Mouse (Mus musculus) cortical plate, adult 2 months (tissue): ENCODE measurements at regions not wholly inside any gene's neighbourhood (a gene's known extent, or its start where the extent isn't known, plus 50 kb on each side); places are given as distances from the start of the nearest gene placed in this dataset.

Source experiments
- H3K27ac ChIP-seq: fragments of 200-500 bp; 2 replicates; pipeline ENCODE4 v1.5.1; 2012; ENCODE audit warnings: low read length, control low read depth, inconsistent platforms; ENCODE audit not compliant: insufficient read depth
- H3K4me1 ChIP-seq: fragments of 200-500 bp; 2 replicates; pipeline ENCODE4 v1.6.1; 2011; ENCODE audit warnings: low read length; ENCODE audit not compliant: control insufficient read depth, insufficient read depth
- H3K4me3 ChIP-seq: fragments of 200-500 bp; 2 replicates; pipeline ENCODE4 v1.5.1; 2011; ENCODE audit warnings: mild to moderate bottlenecking, low read length, control low read depth; ENCODE audit not compliant: insufficient read depth
- CTCF ChIP-seq: fragments of 200-500 bp; IDR thresholded peaks from 2 replicates; pipeline ENCODE4 v1.5.1; 2011; ENCODE audit warnings: mild to moderate bottlenecking, control low read depth, low read length; ENCODE audit not compliant: insufficient read depth; ENCODE audit errors: extremely low read depth
- POLR2A ChIP-seq: fragments of 200-500 bp; IDR thresholded peaks from 2 replicates; pipeline ENCODE4 v1.6.1; 2011; ENCODE audit warnings: mild to moderate bottlenecking, low read length, control low read depth; ENCODE audit not compliant: insufficient read depth; ENCODE audit errors: extremely low read depth

DNA sequence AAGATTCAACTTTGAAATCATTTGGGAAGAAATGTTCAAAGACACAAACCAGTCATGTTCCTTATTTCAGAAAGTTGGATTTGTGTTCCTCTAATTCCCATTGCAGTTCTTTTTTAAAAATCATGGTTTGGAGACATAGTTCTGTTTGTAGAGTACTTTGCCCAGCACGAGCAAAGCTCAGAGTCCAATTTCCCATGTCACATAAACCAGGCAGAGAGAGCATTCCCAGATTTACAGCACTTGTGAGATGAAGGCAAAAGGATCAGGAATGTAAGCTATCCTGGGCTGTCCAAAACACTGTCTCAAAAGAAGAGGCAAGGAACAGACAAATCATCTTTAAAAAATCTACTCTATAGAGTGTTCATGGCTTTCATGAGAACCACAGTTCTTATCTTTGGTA lies 303.3 kb upstream of the Robo2 start:
- TF ChIP-seq POLR2A (no peak), CTCF (no peak)
- Histone ChIP-seq H3K4me3 (no peak overlapping the region), H3K27ac (no peak overlapping the region), H3K4me1 (no peaks in the 10 kb centered on the region)

GRCm38 (mm10) chr16:74712515-74712914 lies 300.9 kb upstream of the Robo2 start:
- Histone ChIP-seq H3K4me3 (no peak overlapping the region), H3K27ac (no peak overlapping the region), H3K4me1 (no peaks in the 10 kb centered on the region)
- TF ChIP-seq POLR2A = no peak
- no peak for TF ChIP-seq CTCF

DNA sequence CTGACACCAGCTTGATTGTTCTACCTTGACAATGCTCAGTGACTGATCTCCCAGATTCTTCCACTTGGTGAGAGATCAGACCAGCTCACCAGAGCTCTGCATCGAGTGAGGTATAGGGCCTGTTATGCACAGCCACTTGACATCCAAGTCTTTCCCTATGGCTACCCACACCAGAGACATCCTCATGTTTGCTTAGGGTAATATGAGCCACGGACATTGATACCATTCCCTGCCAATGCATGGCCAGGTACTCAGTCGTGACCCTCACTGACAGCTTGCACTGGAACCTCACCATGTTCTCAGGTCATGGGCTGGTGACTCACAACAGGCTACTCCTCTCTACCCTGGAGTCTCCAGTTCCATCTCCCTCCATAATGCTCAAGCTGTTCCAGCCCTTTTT lies 290.4 kb upstream of the Robo2 start:
- Histone ChIP-seq H3K4me3 (no peak overlapping the region), H3K27ac (no peak overlapping the region), H3K4me1 (no peaks in the 10 kb centered on the region)
- no peak for TF ChIP-seq POLR2A
- TF ChIP-seq CTCF = no peak

DNA sequence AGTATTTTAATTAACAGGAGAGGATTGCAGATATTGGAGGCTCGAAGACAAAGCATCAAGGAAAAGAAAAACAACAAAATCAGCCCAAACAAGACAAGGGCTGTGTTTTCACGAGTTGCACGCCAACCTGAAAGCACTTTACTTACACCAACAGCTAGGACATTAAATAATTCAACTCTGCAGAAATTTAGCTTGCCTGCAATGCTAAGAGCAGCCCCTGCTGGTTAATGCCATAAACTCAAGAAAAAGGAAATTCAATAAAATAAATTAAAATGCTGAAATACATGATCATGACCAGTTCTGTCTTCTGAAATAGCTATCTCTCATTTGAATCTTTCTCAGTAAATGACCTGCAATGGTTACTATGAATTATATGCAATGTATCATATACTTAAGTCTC lies 271.7 kb upstream of the Robo2 start:
- H3K27ac ChIP-seq = no peak overlapping the region
- H3K4me3 ChIP-seq = no peak overlapping the region
- no peaks in the 10 kb centered on the region for H3K4me1 ChIP-seq
- TF ChIP-seq CTCF (peak; percentile 35; the same call in 1 of the 2 replicates), POLR2A (no peak)

- no peak overlapping the region for H3K27ac ChIP-seq
- TF ChIP-seq CTCF (no peak), POLR2A (no peak)
- no peaks in the 10 kb centered on the region for H3K4me1 ChIP-seq
These were observed 264.0 kb upstream of the Robo2 start for GRCm38 (mm10) chr16:74675586-74675985.

DNA sequence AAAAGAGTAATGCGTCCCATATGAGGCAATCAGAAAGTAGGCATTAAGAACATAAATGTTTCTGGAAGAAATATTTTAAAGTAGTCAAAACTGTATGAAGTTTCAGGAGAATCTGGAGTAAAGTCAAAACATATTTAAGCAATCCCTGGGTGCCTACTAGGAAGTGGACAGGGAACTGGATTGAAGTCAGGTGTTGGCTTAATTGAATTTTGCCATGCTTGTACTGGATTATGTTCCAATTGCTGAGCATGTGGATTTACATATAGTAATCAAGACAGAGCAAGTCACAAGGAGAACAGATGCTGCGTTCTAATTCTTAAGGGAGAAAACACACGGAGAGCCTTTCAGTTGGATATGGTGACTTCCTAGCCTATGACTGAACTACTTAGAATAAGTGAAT lies 259.8 kb upstream of the Robo2 start:
- Histone ChIP-seq H3K4me1 (no peaks in the 10 kb centered on the region), H3K27ac (no peak overlapping the region), H3K4me3 (no peak overlapping the region)
- no peak for TF ChIP-seq POLR2A
- no peak for TF ChIP-seq CTCF

More at GRCm38 (mm10) chr16:74675586-74675985, 264.0 kb upstream of the Robo2 start:
- no peak overlapping the region for H3K4me3 ChIP-seq

GRCm38 (mm10) chr16:74664337-74664736 lies 252.7 kb upstream of the Robo2 start:
- no peaks in the 10 kb centered on the region for H3K4me1 ChIP-seq
- no peak for TF ChIP-seq POLR2A
- TF ChIP-seq CTCF = no peak
- H3K4me3 ChIP-seq = no peak overlapping the region
- H3K27ac ChIP-seq = no peak overlapping the region

- no peak overlapping the region for H3K27ac ChIP-seq
- TF ChIP-seq POLR2A (no peak), CTCF (no peak)
- H3K4me3 ChIP-seq = no peak overlapping the region
- H3K4me1 ChIP-seq = no peaks in the 10 kb centered on the region
These were observed 239.6 kb upstream of the Robo2 start for GRCm38 (mm10) chr16:74651244-74651643.

GRCm38 (mm10) chr16:74649207-74649606 lies 237.6 kb upstream of the Robo2 start:
- H3K4me1 ChIP-seq = no peaks in the 10 kb centered on the region
- TF ChIP-seq POLR2A (no peak), CTCF (no peak)
- no peak overlapping the region for H3K4me3 ChIP-seq
- no peak overlapping the region for H3K27ac ChIP-seq

- Histone ChIP-seq H3K4me3 (no peak overlapping the region), H3K27ac (no peak overlapping the region), H3K4me1 (no peaks in the 10 kb centered on the region)
- TF ChIP-seq CTCF = no peak
- no peak for TF ChIP-seq POLR2A
These were observed 236.8 kb upstream of the Robo2 start for GRCm38 (mm10) chr16:74648384-74648783.
